Mouse (Mus musculus): ENCODE measurements around the gene Rnf114.

DNA sequence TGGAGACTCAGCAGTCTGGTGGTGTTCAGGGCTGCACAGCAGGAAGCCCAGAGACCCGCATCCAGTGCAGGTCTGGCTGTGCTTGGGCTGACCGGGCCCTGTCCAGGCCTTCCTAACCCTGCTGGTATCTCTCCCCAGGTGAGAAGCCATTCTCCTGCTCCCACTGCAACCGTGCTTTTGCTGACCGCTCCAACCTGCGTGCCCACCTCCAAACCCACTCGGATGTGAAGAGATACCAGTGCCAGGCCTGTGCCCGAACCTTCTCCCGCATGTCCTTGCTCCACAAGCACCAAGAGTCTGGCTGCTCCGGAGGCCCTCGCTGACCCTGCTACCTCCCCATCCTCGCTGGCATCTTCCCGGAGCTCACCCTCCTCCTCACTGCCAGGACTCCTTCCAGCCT is 49.3 kb downstream of the Rnf114 start:
- no peak for TF ChIP-seq CTCF (IDR thresholded peaks at IDR 0.05; ENCODE audit: borderline replicate concordance, insufficient read depth, low read depth, low read length)
- TF ChIP-seq POLR2A (IDR thresholded peaks at IDR 0.05; ENCODE audit: borderline replicate concordance, insufficient read depth, low read length), result no peak
